Mouse (Mus musculus) lung, postnatal 0 days (tissue): ENCODE data around the gene Adgre5.

Experiments
- CTCF ChIP-seq: IDR thresholded peaks from 2 replicates; pipeline ENCODE4 v1.5.1; 2016; ENCODE audit warnings: antibody characterized with exemption, mild to moderate bottlenecking
- EP300 ChIP-seq: IDR thresholded peaks from 2 replicates; pipeline ENCODE4 v1.6.1; 2016; ENCODE audit warnings: antibody characterized with exemption, mild to moderate bottlenecking, control low read depth

DNA sequence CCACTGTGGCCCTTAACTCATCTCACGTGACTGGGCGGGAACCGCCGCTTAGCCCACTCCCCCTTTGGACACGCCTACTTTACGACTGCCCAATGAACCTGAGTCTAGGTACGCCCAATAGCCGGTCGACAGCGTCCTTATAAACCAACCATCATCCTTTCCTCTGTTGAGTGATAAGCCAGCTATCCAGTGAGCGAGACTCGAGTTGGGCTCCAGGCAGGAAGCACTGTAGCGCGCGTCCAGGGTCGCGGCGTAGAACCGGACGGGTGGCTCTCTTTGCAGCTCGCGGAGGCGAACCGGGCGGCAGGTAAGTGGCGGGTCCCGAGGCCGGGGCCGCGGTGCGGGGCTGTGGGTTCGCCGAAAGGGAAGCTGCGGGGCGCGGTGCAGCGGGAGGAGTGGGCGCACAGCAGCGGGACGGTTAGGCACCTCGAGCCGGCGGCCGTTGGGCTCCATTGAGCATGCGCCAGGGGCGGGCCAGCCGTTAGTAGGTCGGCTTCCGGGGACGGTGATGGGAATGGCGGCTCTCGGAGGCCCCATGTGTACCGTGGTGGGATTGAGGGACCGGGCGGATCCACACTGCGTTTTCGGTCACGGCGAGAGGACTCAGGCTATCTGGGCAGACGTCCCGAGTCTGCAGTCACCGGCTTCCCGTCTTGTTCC lies 26.0 kb downstream of the Adgre5 start, which contains the start of gene Ddx39:
- TF ChIP-seq CTCF (peak; percentile 19; the same call in 1 of the 2 replicates), EP300 (no peak)
